Mouse (Mus musculus) liver, adult 2 months (tissue): ENCODE results near the gene Tnnt3.

ENCODE experiments used
- CTCF ChIP-seq: fragments of 200-500 bp; IDR thresholded peaks from 2 replicates; pipeline ENCODE4 v1.5.1; 2011; ENCODE audit warnings: low read depth, low read length, control low read depth
- POLR2A ChIP-seq: fragments of 200-500 bp; IDR thresholded peaks from 2 replicates; pipeline ENCODE4 v1.6.1; 2011; ENCODE audit warnings: low read length, control low read depth; ENCODE audit not compliant: insufficient read depth; ENCODE audit errors: extremely low read depth

DNA sequence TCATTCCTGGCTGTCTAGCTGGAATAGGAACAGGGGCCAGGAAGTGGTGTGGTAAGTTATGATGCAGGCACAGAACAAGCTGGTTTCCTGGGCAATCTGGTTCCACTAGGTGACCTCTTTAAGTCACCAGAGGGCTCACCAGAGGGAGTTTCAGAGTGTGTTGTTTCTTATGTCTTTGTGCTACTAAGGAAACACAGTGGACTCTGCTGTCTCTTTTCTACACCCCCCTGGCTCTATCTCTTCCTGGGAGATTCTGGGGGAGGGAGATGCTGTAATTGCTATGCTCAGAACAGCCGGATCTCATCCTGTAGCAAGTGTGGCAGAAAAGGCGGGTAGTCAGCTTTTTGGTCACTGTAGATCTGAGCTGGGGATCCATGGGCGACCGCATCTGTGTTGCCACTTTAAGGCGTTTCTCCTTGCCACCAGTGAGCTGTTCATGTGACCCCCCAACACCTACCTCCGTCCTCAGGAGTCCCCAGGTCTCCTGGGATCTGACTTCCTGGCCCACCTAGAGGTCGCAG lies 28.4 kb upstream of the Tnnt3 start:
- TF ChIP-seq POLR2A (no peak), CTCF (no peak)
